Mouse (Mus musculus): ENCODE data around the gene Cdiptos. TPM values are rescaled to one million over a fixed set of nuclear protein-coding genes. Genes with fewer than 3 reads are reported as not detected.

Gene Cdiptos
- polyA plus RNA-seq, 1 experiment from 2014 or later, result 0.88 TPM

GRCm38 (mm10) chr7:126988816-126989215, 12.9 kb upstream of the Cdiptos start:
- DNase-seq (ENCODE audit: low spot score) (no peak), ATAC-seq (replicated peaks; ENCODE audit: low FRiP score) (no peak)
- no peak overlapping the region for H3K9ac ChIP-seq (ENCODE audit: low read length)
- H3K4me1 ChIP-seq (replicated peaks; ENCODE audit: control insufficient read depth, insufficient read depth, low read length), result no peaks in the 10 kb centered on the region
- H3K27me3 ChIP-seq (ENCODE audit: control insufficient read depth, insufficient read depth, low read length), result no peaks in the 10 kb centered on the region
- H3K27ac ChIP-seq (ENCODE audit: low read depth, low read length), result no peak overlapping the region
- 68% methylated on average over 8 of the region's 8 CpGs for WGBS
- no peak overlapping the region for H3K4me3 ChIP-seq (ENCODE audit: low read depth, low read length)
- no peaks in the 10 kb centered on the region for H3K36me3 ChIP-seq (ENCODE audit: control insufficient read depth, insufficient read depth, low read length)
- no peak overlapping the region for H3K4me2 ChIP-seq (ENCODE audit: low read depth, low read length, severe bottlenecking)
- no peaks in the 10 kb centered on the region for H3K9me3 ChIP-seq (ENCODE audit: control insufficient read depth, low read length)

DNA sequence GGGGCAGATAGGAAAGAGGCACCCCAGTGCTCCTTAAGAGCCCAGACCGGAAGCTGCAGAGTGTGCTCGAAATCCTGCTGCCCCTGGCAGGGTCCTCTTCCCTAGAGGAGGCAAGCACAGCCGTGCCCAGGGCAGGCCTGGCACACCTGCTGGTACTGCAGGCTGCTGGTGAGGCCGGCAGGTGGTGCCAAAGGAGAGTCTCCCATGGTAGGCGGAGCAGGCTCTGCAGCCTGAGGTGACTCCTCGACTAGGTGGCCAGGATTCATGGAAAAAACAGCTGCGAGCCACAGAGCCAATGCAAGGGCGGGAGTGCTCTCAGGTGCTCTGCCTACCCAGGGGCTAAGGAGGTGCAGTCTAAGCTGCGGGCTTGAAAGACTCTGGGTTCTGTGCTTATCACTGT, 10.4 kb upstream of the Cdiptos start:
- Histone ChIP-seq H3K9me3 (ENCODE audit: control insufficient read depth, low read length) (no peaks in the 10 kb centered on the region), H3K4me1 (replicated peaks; ENCODE audit: control insufficient read depth, insufficient read depth, low read length) (no peaks in the 10 kb centered on the region), H3K36me3 (ENCODE audit: control insufficient read depth, insufficient read depth, low read length) (no peaks in the 10 kb centered on the region), H3K27me3 (ENCODE audit: control insufficient read depth, insufficient read depth, low read length) (no peaks in the 10 kb centered on the region), H3K9ac (ENCODE audit: low read length) (no peak overlapping the region), H3K4me3 (ENCODE audit: low read depth, low read length) (no peak overlapping the region), H3K4me2 (ENCODE audit: low read depth, low read length, severe bottlenecking) (no peak overlapping the region), H3K27ac (ENCODE audit: low read depth, low read length) (no peak overlapping the region)
- no peak for DNase-seq (ENCODE audit: low spot score)
- WGBS, result 47% methylated on average over 9 of the region's 9 CpGs
- no peak for ATAC-seq (replicated peaks; ENCODE audit: low FRiP score)

GRCm38 (mm10) chr7:126984667-126985444, 9.0 kb upstream of the Cdiptos start:
- ATAC-seq (replicated peaks; ENCODE audit: low FRiP score) (no peak), DNase-seq (ENCODE audit: low spot score) (no peak)
- WGBS, result 72% methylated on average over 10 of the region's 10 CpGs
- Histone ChIP-seq H3K4me1 (replicated peaks; ENCODE audit: control insufficient read depth, insufficient read depth, low read length) (no peaks in the 10 kb centered on the region), H3K9me3 (ENCODE audit: control insufficient read depth, low read length) (no peaks in the 10 kb centered on the region), H3K4me3 (ENCODE audit: low read depth, low read length) (no peak overlapping the region), H3K9ac (ENCODE audit: low read length) (no peak overlapping the region), H3K36me3 (ENCODE audit: control insufficient read depth, insufficient read depth, low read length) (no peaks in the 10 kb centered on the region; the same call in 1 of the 2 replicates), H3K27me3 (ENCODE audit: control insufficient read depth, insufficient read depth, low read length) (no peaks in the 10 kb centered on the region), H3K27ac (ENCODE audit: low read depth, low read length) (no peak overlapping the region), H3K4me2 (ENCODE audit: low read depth, low read length, severe bottlenecking) (no peak overlapping the region)

DNA sequence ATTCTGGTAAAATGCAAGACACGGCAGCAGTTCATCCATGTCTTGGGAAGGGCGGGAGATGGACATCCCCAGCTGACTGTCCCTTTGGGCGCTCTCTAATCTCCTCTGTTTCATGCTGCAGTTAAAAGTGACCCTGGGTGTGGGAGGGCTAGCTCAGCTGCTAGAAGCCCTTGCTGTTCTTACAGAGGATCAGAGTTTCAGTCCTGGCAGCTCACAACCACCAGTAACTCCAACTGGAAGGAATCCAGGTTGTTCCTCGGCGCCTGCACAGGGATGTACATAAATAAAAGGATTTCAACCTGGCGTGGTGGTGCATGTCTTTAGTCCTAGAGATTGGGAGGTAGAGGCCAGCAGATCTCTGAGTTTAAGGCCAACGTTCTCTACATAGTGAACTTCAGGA, 7.2 kb upstream of the Cdiptos start:
- Histone ChIP-seq H3K27ac (ENCODE audit: low read depth, low read length) (no peak overlapping the region), H3K4me2 (ENCODE audit: low read depth, low read length, severe bottlenecking) (no peak overlapping the region), H3K4me3 (ENCODE audit: low read depth, low read length) (no peak overlapping the region), H3K9ac (ENCODE audit: low read length) (no peak overlapping the region), H3K27me3 (ENCODE audit: control insufficient read depth, insufficient read depth, low read length) (no peaks in the 10 kb centered on the region), H3K9me3 (ENCODE audit: control insufficient read depth, low read length) (no peaks in the 10 kb centered on the region), H3K4me1 (replicated peaks; ENCODE audit: control insufficient read depth, insufficient read depth, low read length) (no peaks in the 10 kb centered on the region), H3K36me3 (ENCODE audit: control insufficient read depth, insufficient read depth, low read length) (no peaks in the 10 kb centered on the region; the same call in 1 of the 2 replicates)
- DNase-seq (ENCODE audit: low spot score) (no peak), ATAC-seq (replicated peaks; ENCODE audit: low FRiP score) (no peak)
- WGBS, result 89% methylated on average over 7 of the region's 7 CpGs

GRCm38 (mm10) chr7:126982054-126982453, 6.2 kb upstream of the Cdiptos start:
- Histone ChIP-seq H3K4me1 (replicated peaks; ENCODE audit: control insufficient read depth, insufficient read depth, low read length) (peaks cover 3% of the 10 kb centered on the region; the same call in 1 of the 2 replicates), H3K4me2 (ENCODE audit: low read depth, low read length, severe bottlenecking) (no peak overlapping the region), H3K9me3 (ENCODE audit: control insufficient read depth, low read length) (no peaks in the 10 kb centered on the region), H3K27ac (ENCODE audit: low read depth, low read length) (no peak overlapping the region), H3K9ac (ENCODE audit: low read length) (no peak overlapping the region), H3K36me3 (ENCODE audit: control insufficient read depth, insufficient read depth, low read length) (no peaks in the 10 kb centered on the region; the same call in 1 of the 2 replicates), H3K27me3 (ENCODE audit: control insufficient read depth, insufficient read depth, low read length) (no peaks in the 10 kb centered on the region), H3K4me3 (ENCODE audit: low read depth, low read length) (no peak overlapping the region)
- no peak for DNase-seq (ENCODE audit: low spot score)
- 86% methylated on average over 4 of the region's 4 CpGs for WGBS
- ATAC-seq (replicated peaks; ENCODE audit: low FRiP score), result no peak

DNA sequence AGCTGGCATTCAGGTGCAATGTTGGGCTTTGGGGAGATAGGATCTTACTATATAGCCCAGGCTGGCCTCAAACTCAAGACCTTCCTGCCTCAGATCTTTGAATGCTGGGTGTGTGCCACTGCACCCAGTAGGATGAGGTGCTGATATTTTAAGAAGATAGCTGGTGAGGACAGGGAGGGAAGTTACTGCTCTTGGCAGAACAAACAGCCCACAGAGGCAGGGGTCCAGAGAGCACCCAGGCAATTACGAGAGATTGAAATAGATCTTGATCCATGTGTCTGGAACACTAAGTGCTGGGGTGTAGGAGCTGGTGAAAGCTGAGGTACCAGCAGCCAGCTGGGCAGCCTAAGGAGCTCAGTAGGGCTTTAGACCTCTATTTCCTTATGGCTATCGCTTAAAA, 5.7 kb upstream of the Cdiptos start:
- no peak overlapping the region for H3K9ac ChIP-seq (ENCODE audit: low read length)
- ATAC-seq (replicated peaks; ENCODE audit: low FRiP score), result no peak
- H3K4me3 ChIP-seq (ENCODE audit: low read depth, low read length), result no peak overlapping the region
- no peaks in the 10 kb centered on the region; the same call in 1 of the 2 replicates for H3K36me3 ChIP-seq (ENCODE audit: control insufficient read depth, insufficient read depth, low read length)
- no peak overlapping the region for H3K4me2 ChIP-seq (ENCODE audit: low read depth, low read length, severe bottlenecking)
- H3K9me3 ChIP-seq (ENCODE audit: control insufficient read depth, low read length), result no peaks in the 10 kb centered on the region
- peaks cover 4% of the 10 kb centered on the region; the same call in 1 of the 2 replicates for H3K4me1 ChIP-seq (replicated peaks; ENCODE audit: control insufficient read depth, insufficient read depth, low read length)
- DNase-seq (ENCODE audit: low spot score), result no peak
- WGBS, result 80% methylated on average over 2 of the region's 2 CpGs
- H3K27ac ChIP-seq (ENCODE audit: low read depth, low read length), result no peak overlapping the region
- H3K27me3 ChIP-seq (ENCODE audit: control insufficient read depth, insufficient read depth, low read length), result no peaks in the 10 kb centered on the region

GRCm38 (mm10) chr7:126978841-126979240, 2.9 kb upstream of the Cdiptos start:
- no peaks in the 10 kb centered on the region for H3K27me3 ChIP-seq (ENCODE audit: control insufficient read depth, insufficient read depth, low read length)
- H3K4me2 ChIP-seq (ENCODE audit: low read depth, low read length, severe bottlenecking), result no peak overlapping the region

GRCm38 (mm10) chr7:126976878-126977459, 1.1 kb upstream of the Cdiptos start:
- peak overlapping the region; percentile 98 for H3K4me3 ChIP-seq (ENCODE audit: low read depth, low read length)
- no peaks in the 10 kb centered on the region for H3K9me3 ChIP-seq (ENCODE audit: control insufficient read depth, low read length)
- H3K9ac ChIP-seq (ENCODE audit: low read length), result peak overlapping the region; percentile 90
- peaks cover 6% of the 10 kb centered on the region; the same call in 1 of the 2 replicates for H3K4me1 ChIP-seq (replicated peaks; ENCODE audit: control insufficient read depth, insufficient read depth, low read length)
- no peaks in the 10 kb centered on the region; the same call in 1 of the 2 replicates for H3K36me3 ChIP-seq (ENCODE audit: control insufficient read depth, insufficient read depth, low read length)
- DNase-seq (ENCODE audit: low spot score) (no peak), ATAC-seq (replicated peaks; ENCODE audit: low FRiP score) (no peak)
- WGBS, result 28% methylated on average over 14 of the region's 14 CpGs
- peak overlapping the region; percentile 84 for H3K4me2 ChIP-seq (ENCODE audit: low read depth, low read length, severe bottlenecking)
- H3K27me3 ChIP-seq (ENCODE audit: control insufficient read depth, insufficient read depth, low read length), result no peaks in the 10 kb centered on the region
- no peak overlapping the region for H3K27ac ChIP-seq (ENCODE audit: low read depth, low read length)

More at GRCm38 (mm10) chr7:126978841-126979240, 2.9 kb upstream of the Cdiptos start:
- Histone ChIP-seq H3K4me3 (ENCODE audit: low read depth, low read length) (no peak overlapping the region), H3K9ac (ENCODE audit: low read length) (no peak overlapping the region), H3K9me3 (ENCODE audit: control insufficient read depth, low read length) (no peaks in the 10 kb centered on the region), H3K27ac (ENCODE audit: low read depth, low read length) (no peak overlapping the region), H3K36me3 (ENCODE audit: control insufficient read depth, insufficient read depth, low read length) (no peaks in the 10 kb centered on the region; the same call in 1 of the 2 replicates), H3K4me1 (replicated peaks; ENCODE audit: control insufficient read depth, insufficient read depth, low read length) (peaks cover 6% of the 10 kb centered on the region; the same call in 1 of the 2 replicates)
- no peak for ATAC-seq (replicated peaks; ENCODE audit: low FRiP score)
- WGBS, result 93% methylated on average over 6 of the region's 6 CpGs
- DNase-seq (ENCODE audit: low spot score), result no peak

DNA sequence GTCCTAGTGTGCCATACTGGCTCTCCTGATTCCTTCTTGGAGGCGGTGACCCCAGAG, 177 bp downstream of the Cdiptos start, which contains the start of gene Cdipt:
Gene Cdipt, plus strand, starts transcription at position 22 of the 57 bp plus-strand sequence.
- WGBS, result 11% methylated on average over 1 of the region's 1 CpGs
- Histone ChIP-seq H3K27me3 (ENCODE audit: control insufficient read depth, insufficient read depth, low read length) (no peaks in the 10 kb centered on the region), H3K9me3 (ENCODE audit: control insufficient read depth, low read length) (no peaks in the 10 kb centered on the region), H3K36me3 (ENCODE audit: control insufficient read depth, insufficient read depth, low read length) (no peaks in the 10 kb centered on the region; the same call in 1 of the 2 replicates), H3K27ac (ENCODE audit: low read depth, low read length) (peak within 1 kb of the TSS; percentile 86), H3K4me1 (replicated peaks; ENCODE audit: control insufficient read depth, insufficient read depth, low read length) (peaks cover 6% of the 10 kb centered on the region; the same call in 1 of the 2 replicates), H3K4me2 (ENCODE audit: low read depth, low read length, severe bottlenecking) (peak within 1 kb of the TSS; percentile 84), H3K9ac (ENCODE audit: low read length) (peak within 1 kb of the TSS; percentile 90), H3K4me3 (ENCODE audit: low read depth, low read length) (peak within 1 kb of the TSS; percentile 98)
- ATAC-seq (replicated peaks; ENCODE audit: low FRiP score) (no peak), DNase-seq (ENCODE audit: low spot score) (no peak)

Measured in forebrain, embryonic 11.5 days (tissue).